Mouse (Mus musculus): ENCODE data around the gene Slc39a10.

GRCm38 (mm10) chr1:46922904-46923303, 30.3 kb upstream of the Slc39a10 start:
- no peak for TF ChIP-seq POLR2A (IDR thresholded peaks at IDR 0.05; ENCODE audit: extremely low read depth, insufficient read depth, low read length)
- TF ChIP-seq CTCF (IDR thresholded peaks at IDR 0.05; ENCODE audit: extremely low read depth, insufficient read depth, low read length) = no peak
